Comparison of ENCODE assay signal across 13 mouse cellular contexts in genomic region chr5:111028340-111028739, GRCm38 (mm10).
"Had no signal": no experiment of that assay in that cellular context is flagged by ENCODE, and none has a peak within 500 bp of the region (broad histone marks: within the 10 kb centered on the region; RNA-seq: fewer than 3 reads in every experiment).

No protein-coding gene starts in this region.

- ATAC-seq: liver, embryonic 12.5 days; midbrain, embryonic 15.5 days had no signal

- H3K9me3 ChIP-seq: liver, embryonic 12.5 days; midbrain, embryonic 15.5 days; neural tube, embryonic 13.5 days had no signal

- H3K9ac ChIP-seq: liver, embryonic 12.5 days; lung, embryonic 14.5 days; midbrain, embryonic 15.5 days had no signal

- H3K36me3 ChIP-seq: liver, embryonic 12.5 days; midbrain, embryonic 15.5 days; neural tube, embryonic 13.5 days had no signal

- H3K27me3 ChIP-seq: liver, embryonic 12.5 days; midbrain, embryonic 15.5 days; neural tube, embryonic 13.5 days had no signal

- H3K4me3 ChIP-seq: layer of hippocampus, adult 2 months; liver, embryonic 12.5 days; megakaryocyte, embryonic 14.5 days; midbrain, embryonic 15.5 days; neural tube, embryonic 13.5 days had no signal

- H3K27ac ChIP-seq: layer of hippocampus, adult 2 months; liver, embryonic 12.5 days had no signal

- DNase-seq: kidney, adult 8-10 months; kidney, postnatal 36 days; left cerebral cortex, postnatal 4 days; lung, embryonic 14.5 days; lung, postnatal 10 days; lung, postnatal 4 days; thymus, postnatal 36 days had no signal

- H3K4me2 ChIP-seq: liver, embryonic 12.5 days; lung, embryonic 14.5 days; midbrain, embryonic 11.5 days; midbrain, embryonic 15.5 days; neural tube, embryonic 13.5 days had no signal
